Mouse (Mus musculus): ENCODE data around the gene Elavl3. TPM values are rescaled to one million over a fixed set of nuclear protein-coding genes. Genes with fewer than 3 reads are reported as not detected.

Gene Elavl3
- 21.2 and 23.5 TPM in 2 replicates for polyA plus RNA-seq (2021; fragmentation: Nextera tagmentation)
- long read RNA-seq, experiment 1, full-length matches to known transcripts, result 14 of 80 reads
- long read RNA-seq, experiment 1, partial matches to known transcripts, result 29 of 80 reads
- long read RNA-seq, experiment 1, other reads (novel, unspliced or antisense), result 37 of 80 reads
- long read RNA-seq, experiment 2, full-length matches to known transcripts, result 9 of 91 reads
- long read RNA-seq, experiment 2, partial matches to known transcripts, result 15 of 91 reads
- long read RNA-seq, experiment 2, other reads (novel, unspliced or antisense), result 67 of 91 reads

GRCm38 (mm10) chr9:22051958-22052254 lies at the start of gene Elavl3:
Gene Elavl3 (minus strand): TSS chr9:22052023.

GRCm38 (mm10) chr9:22098993-22099696 lies 47.3 kb upstream of the Elavl3 start, which contains the start of gene Cnn1:
Gene Cnn1 (plus strand): TSS chr9:22099216.

GRCm38 (mm10) chr9:22085022-22085834 lies 33.4 kb upstream of the Elavl3 start, which contains the start of gene Ecsit:
Gene Ecsit (minus strand): TSS chr9:22085438.

GRCm38 (mm10) chr9:22070791-22071573 lies 19.2 kb upstream of the Elavl3 start, which contains the start of the genes Gm49318 and Zfp653:
Gene Gm49318 (minus strand): TSS chr9:22071259.
Gene Zfp653 (minus strand): TSS chr9:22071376.

GRCm38 (mm10) chr9:22002194-22003162 lies 49.3 kb downstream of the Elavl3 start, which contains the start of the genes Ccdc151 and Prkcsh:
Gene Ccdc151 (minus strand): TSS chr9:22002634.
Gene Prkcsh (plus strand): TSS chr9:22002806.

GRCm38 (mm10) chr9:21989230-21990110 lies 62.4 kb downstream of the Elavl3 start, which contains the start of gene Rgl3:
Gene Rgl3 (minus strand): TSS chr9:21989446.

Other genes starting within 250 kb of the Elavl3 start
- not detected in 2 replicates for gene Angptl8, start 216.5 kb downstream of the Elavl3 start, polyA plus RNA-seq (2021; fragmentation: Nextera tagmentation)
- 3.2 and 3.9 TPM in 2 replicates for gene Dock6, start 199.4 kb downstream of the Elavl3 start, polyA plus RNA-seq (2021; fragmentation: Nextera tagmentation)
- 6.7 and 6.8 TPM in 2 replicates for gene Rab3d, start 133.8 kb downstream of the Elavl3 start, polyA plus RNA-seq (2021; fragmentation: Nextera tagmentation)
- gene Ccdc159, start 124.6 kb downstream of the Elavl3 start, polyA plus RNA-seq (2021; fragmentation: Nextera tagmentation), result 8.4 and 9.2 TPM in 2 replicates
- 87.3 and 88.2 TPM in 2 replicates for gene Tmem205, start 124.5 kb downstream of the Elavl3 start, polyA plus RNA-seq (2021; fragmentation: Nextera tagmentation)
- 75.3 and 142 TPM in 2 replicates for gene Plppr2, start 115.0 kb downstream of the Elavl3 start, polyA plus RNA-seq (2021; fragmentation: Nextera tagmentation)
- 6.2 and 17.7 TPM in 2 replicates for gene Swsap1, start 96.3 kb downstream of the Elavl3 start, polyA plus RNA-seq (2021; fragmentation: Nextera tagmentation)
- gene Epor, start 88.5 kb downstream of the Elavl3 start, polyA plus RNA-seq (2021; fragmentation: Nextera tagmentation), result 16.7 and 18.2 TPM in 2 replicates
- 1.0 and 1.5 TPM in 2 replicates for gene Rgl3, start 62.6 kb downstream of the Elavl3 start, polyA plus RNA-seq (2021; fragmentation: Nextera tagmentation)
- gene Ccdc151, start 49.4 kb downstream of the Elavl3 start, polyA plus RNA-seq (2021; fragmentation: Nextera tagmentation), result 2.7 TPM in 2 replicates
- 24.2 and 25.2 TPM in 2 replicates for gene Prkcsh, start 49.2 kb downstream of the Elavl3 start, polyA plus RNA-seq (2021; fragmentation: Nextera tagmentation)
- gene Gm49318, start 19.2 kb upstream of the Elavl3 start, polyA plus RNA-seq (2021; fragmentation: Nextera tagmentation), result not detected in 2 replicates
- 3.5 and 4.6 TPM in 2 replicates for gene Zfp653, start 19.4 kb upstream of the Elavl3 start, polyA plus RNA-seq (2021; fragmentation: Nextera tagmentation)
- 51.1 and 51.8 TPM in 2 replicates for gene Ecsit, start 33.4 kb upstream of the Elavl3 start, polyA plus RNA-seq (2021; fragmentation: Nextera tagmentation)
- gene Cnn1, start 47.2 kb upstream of the Elavl3 start, polyA plus RNA-seq (2021; fragmentation: Nextera tagmentation), result 0.49 and 0.67 TPM in 2 replicates
- 175 and 193 TPM in 2 replicates for gene Elof1, start 65.1 kb upstream of the Elavl3 start, polyA plus RNA-seq (2021; fragmentation: Nextera tagmentation)
- 0.21 and 0.39 TPM in 2 replicates for gene Acp5, start 83.7 kb upstream of the Elavl3 start, polyA plus RNA-seq (2021; fragmentation: Nextera tagmentation)
- gene Pigyl, start 104.8 kb upstream of the Elavl3 start, polyA plus RNA-seq (2021; fragmentation: Nextera tagmentation), result 173 and 183 TPM in 2 replicates
- gene Zfp872, start 136.1 kb upstream of the Elavl3 start, polyA plus RNA-seq (2021; fragmentation: Nextera tagmentation), result 0.06 TPM in 1 of 2 replicates, not detected in the other
- gene Zfp809, start 173.7 kb upstream of the Elavl3 start, polyA plus RNA-seq (2021; fragmentation: Nextera tagmentation), result 11.1 and 12.7 TPM in 2 replicates
- gene Zfp599, start 207.9 kb upstream of the Elavl3 start, polyA plus RNA-seq (2021; fragmentation: Nextera tagmentation), result 1.9 and 3.0 TPM in 2 replicates

All from left cerebral cortex, adult 6 months (tissue).